Mouse (Mus musculus) heart, adult 11 months (tissue): Measurements from ENCODE around the gene Plekhm2.
A peak's percentile ranks its signal among the peaks of the same experiment; 100 is the strongest.

ENCODE experiments used
- DNase-seq: peaks from one replicate; pipeline ENCODE4 v3.0.0; 2022

Gene Plekhm2

GRCm38 (mm10) chr4:141664799-141665198 lies at the start of gene Plekhm2:
Gene Plekhm2, minus strand, starts transcription at chr4:141664899.
- DNase-seq, result no peak

GRCm38 (mm10) chr4:141713598-141714142 lies 49.0 kb upstream of the Plekhm2 start:
- no peak for DNase-seq

GRCm38 (mm10) chr4:141711250-141711649 lies 46.6 kb upstream of the Plekhm2 start:
- no peak for DNase-seq

- no peak for DNase-seq
These were observed 44.3 kb upstream of the Plekhm2 start for GRCm38 (mm10) chr4:141708971-141709370.

GRCm38 (mm10) chr4:141708005-141708404 lies 43.3 kb upstream of the Plekhm2 start:
- DNase-seq, result no peak

GRCm38 (mm10) chr4:141705331-141705730 lies 40.6 kb upstream of the Plekhm2 start:
- DNase-seq, result no peak

GRCm38 (mm10) chr4:141704625-141705024 lies 39.9 kb upstream of the Plekhm2 start:
- DNase-seq, result peak; percentile 96

GRCm38 (mm10) chr4:141694719-141695118 lies 30.0 kb upstream of the Plekhm2 start:
- no peak for DNase-seq

- DNase-seq, result no peak
These were observed 23.8 kb upstream of the Plekhm2 start for GRCm38 (mm10) chr4:141688505-141688904.

- DNase-seq, result no peak
These were observed 21.8 kb upstream of the Plekhm2 start for GRCm38 (mm10) chr4:141686525-141686924.

GRCm38 (mm10) chr4:141686093-141686492 lies 21.4 kb upstream of the Plekhm2 start:
- DNase-seq, result no peak

GRCm38 (mm10) chr4:141685499-141685898 lies 20.8 kb upstream of the Plekhm2 start, which contains the start of gene Rsc1a1:
Gene Rsc1a1, minus strand, starts transcription at chr4:141685599.
- DNase-seq, result no peak

GRCm38 (mm10) chr4:141682706-141683230 lies 18.1 kb upstream of the Plekhm2 start:
- peak; percentile 93 for DNase-seq

- peak; percentile 96 for DNase-seq
These were observed 17.1 kb upstream of the Plekhm2 start for GRCm38 (mm10) chr4:141681767-141682166.

- DNase-seq, result no peak
These were observed 16.2 kb upstream of the Plekhm2 start for GRCm38 (mm10) chr4:141680892-141681291.

- no peak for DNase-seq
These were observed 14.3 kb upstream of the Plekhm2 start for GRCm38 (mm10) chr4:141679016-141679415.

- no peak for DNase-seq
These were observed 11.8 kb upstream of the Plekhm2 start for GRCm38 (mm10) chr4:141676462-141676979.

GRCm38 (mm10) chr4:141672325-141672724 lies 7.6 kb upstream of the Plekhm2 start:
- DNase-seq, result peak; percentile 93

- DNase-seq, result no peak
These were observed 6.7 kb upstream of the Plekhm2 start for GRCm38 (mm10) chr4:141671389-141671788.

GRCm38 (mm10) chr4:141669898-141670712 lies 5.4 kb upstream of the Plekhm2 start:
- DNase-seq, result peak; percentile 97

GRCm38 (mm10) chr4:141664011-141664745 lies 521 bp downstream of the Plekhm2 start:
- peak; percentile 99 for DNase-seq

- peak; percentile 96 for DNase-seq
These were observed 1.4 kb downstream of the Plekhm2 start for GRCm38 (mm10) chr4:141663122-141663931.
